Mouse (Mus musculus) C2C12 (cell line): Measurements from ENCODE around the gene Tenm2.

Experiments used
- CTCF ChIP-seq: IDR thresholded peaks from one replicate; pipeline ENCODE4 v1.5.1; 2011; ENCODE audit not compliant: control insufficient read depth, insufficient read depth, insufficient read length
- MAX ChIP-seq: IDR thresholded peaks from one replicate; pipeline ENCODE4 v1.6.1; 2011; ENCODE audit warnings: mild to moderate bottlenecking, control low read depth
- MYOD1 ChIP-seq: IDR thresholded peaks from one replicate; pipeline ENCODE4 v1.6.1; 2011; ENCODE audit warnings: low read depth; ENCODE audit not compliant: control insufficient read depth, insufficient read length
- MYOG ChIP-seq: IDR thresholded peaks from one replicate; pipeline ENCODE4 v1.6.1; 2011; ENCODE audit not compliant: control insufficient read depth, insufficient read length; ENCODE audit errors: extremely low read depth

GRCm38 (mm10) chr11:36246152-36246551 is 989.6 kb downstream of the Tenm2 start:
- TF ChIP-seq CTCF (no peak), MAX (no peak), MYOG (no peak), MYOD1 (no peak)
